Mouse (Mus musculus): ENCODE data around the gene Zkscan6. TPM values are rescaled to one million over a fixed set of nuclear protein-coding genes. Genes with fewer than 3 reads are reported as not detected.

The Zkscan6 gene
- polyA plus RNA-seq, 1 experiment from 2014 or later, result 7.5 TPM

DNA sequence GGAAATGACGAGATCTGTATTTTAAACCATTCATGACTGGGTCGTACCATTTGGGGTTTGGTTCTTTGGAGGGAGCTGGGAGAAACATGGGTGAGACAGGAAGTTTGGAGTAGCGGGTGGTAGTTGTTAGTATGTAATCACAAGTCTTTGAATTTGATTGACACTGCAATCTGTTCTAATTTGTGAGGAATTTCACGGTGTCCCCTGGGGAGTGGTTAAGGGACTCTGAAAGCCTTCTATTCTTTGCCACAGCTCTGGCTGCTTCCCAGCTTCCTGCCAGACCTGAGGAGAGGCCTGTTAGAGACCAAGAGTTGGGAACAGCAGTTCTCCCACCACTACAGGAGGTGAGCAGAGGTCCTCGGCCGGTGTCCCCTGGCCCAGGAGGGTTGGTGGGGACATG, 9.3 kb downstream of the Zkscan6 start:
- no peaks in the 10 kb centered on the region for H3K9me3 ChIP-seq (replicated peaks)
- H3K4me2 ChIP-seq, result no peak overlapping the region
- H3K36me3 ChIP-seq, result peaks cover 59% of the 10 kb centered on the region
- H3K27me3 ChIP-seq (replicated peaks), result no peaks in the 10 kb centered on the region
- WGBS (ENCODE audit: insufficient replicate concordance), result 81% methylated on average over 6 of the region's 6 CpGs
- no peak for ATAC-seq
- no peak overlapping the region for H3K27ac ChIP-seq
- H3K4me1 ChIP-seq, result 0 out of 2 replicates have a peak, but pooled peaks cover 12% of the 10 kb centered on the region
- no peak overlapping the region for H3K9ac ChIP-seq
- no peak overlapping the region for H3K4me3 ChIP-seq

DNA sequence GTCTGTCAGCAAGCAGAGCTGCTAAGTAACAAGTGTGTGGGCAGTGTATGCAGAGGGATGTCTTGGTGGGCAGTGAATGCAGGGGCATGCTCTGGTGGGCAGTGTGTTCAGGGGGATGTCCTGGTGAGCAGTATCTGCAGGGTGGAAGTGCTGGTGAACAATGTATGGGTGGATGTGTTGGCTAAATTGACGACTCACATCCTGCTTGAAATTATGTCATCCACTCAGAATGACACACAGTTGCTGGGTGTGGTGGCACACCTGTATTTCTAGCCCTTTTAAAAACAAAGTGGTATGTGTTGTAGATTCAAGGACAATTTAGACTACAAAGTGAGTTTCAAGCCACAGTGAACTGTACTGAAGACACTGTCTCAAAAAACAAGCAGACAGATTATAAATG, 11.2 kb downstream of the Zkscan6 start:
- H3K9ac ChIP-seq, result no peak overlapping the region
- WGBS (ENCODE audit: insufficient replicate concordance), result 64% methylated on average over 1 of the region's 1 CpGs
- H3K4me3 ChIP-seq, result no peak overlapping the region
- ATAC-seq, result no peak
- no peaks in the 10 kb centered on the region for H3K27me3 ChIP-seq (replicated peaks)
- no peak overlapping the region for H3K4me2 ChIP-seq
- no peak overlapping the region for H3K27ac ChIP-seq
- peaks cover 78% of the 10 kb centered on the region for H3K36me3 ChIP-seq
- H3K4me1 ChIP-seq, result no peaks in the 10 kb centered on the region
- H3K9me3 ChIP-seq (replicated peaks), result no peaks in the 10 kb centered on the region

DNA sequence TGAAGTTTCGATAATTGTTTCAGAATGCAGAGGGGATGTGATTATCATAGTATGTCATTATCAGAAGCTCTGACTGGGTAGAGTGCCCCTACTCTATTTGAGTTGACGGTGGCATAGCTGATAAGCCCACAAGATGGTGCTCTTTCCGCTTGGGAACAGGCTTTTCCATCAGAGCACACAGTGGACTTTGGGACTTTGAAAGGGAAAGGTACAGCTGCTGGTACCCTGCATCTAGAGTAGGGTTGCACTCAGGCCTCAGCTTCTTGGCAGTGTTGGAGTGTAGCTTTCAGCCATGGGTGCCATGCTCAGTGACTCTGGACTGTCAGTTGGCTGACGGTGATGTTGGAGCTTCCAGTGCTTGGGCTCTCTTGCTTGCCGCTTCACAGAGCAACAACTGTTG, 13.3 kb downstream of the Zkscan6 start:
- Histone ChIP-seq H3K4me2 (no peak overlapping the region), H3K4me3 (no peak overlapping the region), H3K27ac (no peak overlapping the region), H3K27me3 (replicated peaks) (no peaks in the 10 kb centered on the region), H3K9me3 (replicated peaks) (no peaks in the 10 kb centered on the region), H3K9ac (no peak overlapping the region), H3K4me1 (no peaks in the 10 kb centered on the region), H3K36me3 (peaks cover 79% of the 10 kb centered on the region)
- WGBS (ENCODE audit: insufficient replicate concordance), result 75% methylated on average over 5 of the region's 5 CpGs
- ATAC-seq, result no peak

DNA sequence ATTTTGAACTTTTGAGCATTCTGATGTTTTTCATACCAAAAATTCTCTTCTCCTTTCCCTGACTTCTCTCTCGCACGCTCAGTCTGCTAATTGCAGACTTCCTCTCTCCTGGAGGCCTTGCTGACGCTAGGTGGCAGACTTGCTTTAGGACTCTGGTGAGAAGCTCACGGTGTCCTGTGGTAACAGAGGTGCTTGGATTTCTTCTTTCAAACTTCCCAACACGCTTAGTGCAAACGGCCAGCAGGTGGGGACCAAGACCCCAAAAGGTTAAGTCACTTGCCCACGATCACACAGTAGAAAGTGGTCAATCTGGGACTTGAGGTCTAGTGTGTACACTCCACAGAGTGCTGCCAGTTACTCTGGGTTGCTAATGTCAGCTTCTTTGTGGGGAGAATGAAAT, 13.9 kb downstream of the Zkscan6 start:
- H3K4me1 ChIP-seq, result no peaks in the 10 kb centered on the region
- H3K4me2 ChIP-seq, result no peak overlapping the region
- no peak overlapping the region for H3K9ac ChIP-seq
- ATAC-seq, result no peak
- no peaks in the 10 kb centered on the region for H3K27me3 ChIP-seq (replicated peaks)
- no peak overlapping the region for H3K27ac ChIP-seq
- peaks cover 78% of the 10 kb centered on the region for H3K36me3 ChIP-seq
- H3K9me3 ChIP-seq (replicated peaks), result no peaks in the 10 kb centered on the region
- no peak overlapping the region for H3K4me3 ChIP-seq
- 25% methylated on average over 7 of the region's 7 CpGs for WGBS (ENCODE audit: insufficient replicate concordance)

DNA sequence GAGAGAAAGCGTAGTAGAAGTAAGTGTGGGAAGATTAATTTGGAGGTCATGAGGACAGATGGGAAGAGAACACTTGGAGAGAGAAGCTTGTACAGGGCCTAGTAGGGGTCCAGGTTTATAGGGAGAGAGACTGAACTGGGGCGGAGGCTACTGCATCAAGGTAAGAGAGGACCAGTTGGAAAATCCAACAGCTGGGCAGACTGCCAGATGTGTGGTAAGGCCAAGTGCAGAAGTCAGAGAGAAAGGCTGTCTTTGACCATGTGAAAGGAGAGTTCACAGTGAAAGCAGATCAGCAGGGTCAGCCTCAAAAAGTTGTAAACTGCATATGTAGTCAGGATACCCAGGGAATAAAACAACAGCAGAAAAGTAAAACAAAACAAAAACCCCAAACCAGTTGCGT, 17.6 kb downstream of the Zkscan6 start:
- 86% methylated on average over 3 of the region's 3 CpGs for WGBS (ENCODE audit: insufficient replicate concordance)
- Histone ChIP-seq H3K4me1 (no peaks in the 10 kb centered on the region), H3K4me2 (no peak overlapping the region), H3K9me3 (replicated peaks) (no peaks in the 10 kb centered on the region), H3K4me3 (no peak overlapping the region), H3K36me3 (peaks cover 78% of the 10 kb centered on the region), H3K27me3 (replicated peaks) (no peaks in the 10 kb centered on the region), H3K27ac (no peak overlapping the region), H3K9ac (no peak overlapping the region)
- no peak for ATAC-seq

DNA sequence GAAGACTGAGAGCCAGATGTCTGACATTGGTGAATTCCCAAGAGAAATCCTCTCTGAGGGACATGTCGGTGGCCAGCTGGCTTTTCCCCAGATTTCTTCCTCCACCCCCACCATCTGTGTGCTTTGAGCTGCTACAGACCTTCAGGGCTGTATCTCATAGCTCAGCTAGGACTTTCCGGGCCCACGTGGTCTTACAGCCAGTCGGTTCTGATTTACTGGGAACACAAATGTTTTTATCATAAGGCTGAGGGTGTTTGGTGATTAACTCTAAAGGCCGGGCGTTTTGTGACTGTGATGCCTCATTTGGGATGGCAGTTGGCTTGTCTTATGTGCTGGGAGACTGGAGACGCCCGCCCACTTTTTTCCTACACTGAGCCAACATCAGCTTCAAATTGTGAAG, 32.0 kb downstream of the Zkscan6 start:
- Histone ChIP-seq H3K36me3 (no peaks in the 10 kb centered on the region), H3K4me3 (no peak overlapping the region), H3K9me3 (replicated peaks) (no peaks in the 10 kb centered on the region), H3K27me3 (replicated peaks) (no peaks in the 10 kb centered on the region), H3K4me2 (no peak overlapping the region), H3K4me1 (no peaks in the 10 kb centered on the region), H3K27ac (no peak overlapping the region), H3K9ac (no peak overlapping the region)
- WGBS (ENCODE audit: insufficient replicate concordance), result 63% methylated on average over 8 of the region's 8 CpGs
- ATAC-seq, result no peak

DNA sequence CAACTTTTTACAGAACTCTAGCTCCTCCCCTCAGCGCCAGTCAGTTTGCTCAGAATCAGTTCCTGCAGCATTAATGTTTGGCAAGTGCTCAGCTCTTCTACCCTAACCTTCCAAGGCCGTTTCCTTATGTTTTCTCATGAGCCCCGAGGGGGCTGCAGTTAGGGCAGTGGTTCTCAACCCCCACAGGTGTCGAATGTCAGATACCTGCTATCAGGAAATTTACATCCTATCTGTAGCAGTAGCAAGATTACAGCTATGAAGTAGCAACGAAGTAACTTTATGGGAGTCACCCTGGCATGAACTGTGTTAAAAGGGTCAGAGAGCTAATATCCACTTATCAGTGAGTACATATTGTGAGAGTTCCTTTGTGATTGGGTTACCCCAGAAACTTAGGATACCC, 39.5 kb downstream of the Zkscan6 start:
- 48% methylated on average over 5 of the region's 5 CpGs for WGBS (ENCODE audit: insufficient replicate concordance)
- Histone ChIP-seq H3K4me2 (no peak overlapping the region), H3K4me3 (no peak overlapping the region), H3K9ac (no peak overlapping the region), H3K27me3 (replicated peaks) (no peaks in the 10 kb centered on the region), H3K4me1 (no peaks in the 10 kb centered on the region), H3K9me3 (replicated peaks) (no peaks in the 10 kb centered on the region), H3K27ac (no peak overlapping the region), H3K36me3 (no peaks in the 10 kb centered on the region)
- no peak for ATAC-seq

DNA sequence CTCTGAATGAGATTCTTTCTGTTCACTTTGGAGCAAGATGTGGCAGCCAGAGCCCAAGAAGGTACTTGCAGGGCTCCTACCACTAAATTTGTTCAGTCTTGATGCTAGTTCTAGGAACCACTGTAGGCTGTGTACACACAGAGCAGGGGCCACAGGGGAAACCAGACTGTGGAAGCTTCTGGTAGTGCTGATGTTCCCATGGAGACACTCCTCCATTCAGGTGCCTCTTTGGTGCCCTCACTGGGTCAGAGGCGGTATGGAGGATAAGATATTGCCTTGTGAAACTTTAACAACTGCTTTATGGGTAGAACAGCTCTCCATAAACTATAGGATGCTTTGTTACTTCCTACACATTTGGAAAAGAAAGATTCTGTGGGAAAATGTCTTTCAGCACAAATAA, 45.1 kb downstream of the Zkscan6 start:
- no peak overlapping the region for H3K4me2 ChIP-seq
- no peaks in the 10 kb centered on the region for H3K4me1 ChIP-seq
- H3K36me3 ChIP-seq, result no peaks in the 10 kb centered on the region
- H3K27ac ChIP-seq, result no peak overlapping the region
- H3K9me3 ChIP-seq (replicated peaks), result no peaks in the 10 kb centered on the region
- no peak overlapping the region for H3K9ac ChIP-seq
- 17% methylated on average over 1 of the region's 1 CpGs for WGBS (ENCODE audit: insufficient replicate concordance)
- no peaks in the 10 kb centered on the region for H3K27me3 ChIP-seq (replicated peaks)
- ATAC-seq, result no peak
- no peak overlapping the region for H3K4me3 ChIP-seq

DNA sequence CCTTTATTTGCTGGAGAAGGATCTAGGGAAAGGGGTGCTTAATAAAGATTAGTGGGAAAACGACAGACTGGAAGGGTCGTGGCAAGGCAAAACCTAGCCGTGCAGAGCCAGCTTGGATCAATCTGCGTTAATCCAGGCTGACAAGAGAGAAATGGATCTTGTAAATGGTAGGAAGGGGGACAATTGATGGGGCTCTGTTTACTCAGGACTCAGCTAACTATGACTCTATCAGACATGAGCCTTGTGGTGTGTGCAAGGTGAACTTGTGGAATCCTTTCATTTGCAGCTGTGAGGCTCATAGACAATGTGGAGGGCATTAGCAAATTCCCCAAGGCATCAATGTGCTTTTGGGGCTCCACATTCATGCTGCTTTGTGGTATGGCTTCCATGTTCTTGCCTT, 54.5 kb downstream of the Zkscan6 start:
- Histone ChIP-seq H3K9me3 (replicated peaks) (no peaks in the 10 kb centered on the region), H3K36me3 (no peaks in the 10 kb centered on the region), H3K27ac (no peak overlapping the region), H3K4me3 (no peak overlapping the region), H3K27me3 (replicated peaks) (no peaks in the 10 kb centered on the region), H3K9ac (no peak overlapping the region), H3K4me1 (no peaks in the 10 kb centered on the region), H3K4me2 (no peak overlapping the region)
- ATAC-seq, result no peak
- 49% methylated on average over 4 of the region's 4 CpGs for WGBS (ENCODE audit: insufficient replicate concordance)

DNA sequence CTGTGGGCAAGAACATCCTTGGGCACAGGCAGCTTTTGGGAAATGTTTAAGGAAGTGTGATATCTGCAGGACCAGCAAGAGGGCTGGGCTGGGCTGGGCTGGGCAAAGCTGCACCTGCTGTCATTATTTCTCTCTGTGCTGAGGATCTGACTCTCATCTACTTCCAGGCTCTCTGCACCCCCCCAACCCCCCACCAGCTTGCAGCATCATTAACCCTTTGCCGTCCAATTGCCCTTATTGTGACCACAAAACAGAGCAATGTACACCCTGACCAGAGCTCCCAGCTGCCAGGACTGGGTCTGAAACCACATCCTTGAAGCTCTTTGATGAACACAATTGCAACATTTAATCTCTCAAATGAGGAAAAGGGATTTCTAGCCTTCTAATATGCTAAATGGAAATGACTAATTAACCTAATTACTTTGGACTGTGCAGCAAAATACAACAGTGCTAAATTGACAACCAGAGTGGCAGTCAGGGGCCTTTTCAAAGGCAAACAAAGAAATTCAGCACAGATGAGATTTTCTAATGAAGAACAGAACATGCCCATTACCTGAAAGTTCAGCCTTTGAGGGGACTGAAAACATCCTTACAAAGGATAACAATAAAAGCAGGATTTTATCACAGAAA, 70.3 kb downstream of the Zkscan6 start:
- no peaks in the 10 kb centered on the region for H3K4me1 ChIP-seq
- no peaks in the 10 kb centered on the region for H3K36me3 ChIP-seq
- no peak overlapping the region for H3K27ac ChIP-seq
- H3K4me3 ChIP-seq, result no peak overlapping the region
- no peak overlapping the region for H3K4me2 ChIP-seq
- ATAC-seq, result no peak
- 37% methylated on average over 1 of the region's 1 CpGs for WGBS (ENCODE audit: insufficient replicate concordance)
- H3K27me3 ChIP-seq (replicated peaks), result no peaks in the 10 kb centered on the region
- H3K9me3 ChIP-seq (replicated peaks), result no peaks in the 10 kb centered on the region
- no peak overlapping the region for H3K9ac ChIP-seq

Other genes starting within 250 kb of the Zkscan6 start
- 43.6 and 44.3 TPM in 2 replicates for gene Map2k4, start 18.9 kb upstream of the Zkscan6 start, polyA plus RNA-seq (2016; fragmentation: Nextera tagmentation; extraction: Ambion mirVana)